Mouse (Mus musculus) lung, postnatal 25 days (tissue): Measurements from ENCODE around the gene Prickle2.

ENCODE experiments used
- DNase-seq: peaks from one replicate; pipeline ENCODE4 v3.0.0; 2022; ENCODE audit warnings: low spot score

Gene Prickle2

GRCm38 (mm10) chr6:92589381-92590065 lies 116.4 kb downstream of the Prickle2 start:
- DNase-seq = no peak

GRCm38 (mm10) chr6:92584026-92584425 lies 121.9 kb downstream of the Prickle2 start:
- no peak for DNase-seq

- DNase-seq = no peak
Observed at GRCm38 (mm10) chr6:92575227-92575626, 130.7 kb downstream of the Prickle2 start.

- no peak for DNase-seq
Observed at GRCm38 (mm10) chr6:92572139-92572538, 133.8 kb downstream of the Prickle2 start.

GRCm38 (mm10) chr6:92570090-92570489 lies 135.9 kb downstream of the Prickle2 start:
- no peak for DNase-seq

GRCm38 (mm10) chr6:92569283-92569682 lies 136.7 kb downstream of the Prickle2 start:
- DNase-seq = no peak

GRCm38 (mm10) chr6:92559261-92559660 lies 146.7 kb downstream of the Prickle2 start:
- no peak for DNase-seq

- DNase-seq = peak; percentile 55
Observed at GRCm38 (mm10) chr6:92555675-92556074, 150.3 kb downstream of the Prickle2 start.

- DNase-seq = no peak
Observed at GRCm38 (mm10) chr6:92553086-92553485, 152.9 kb downstream of the Prickle2 start.

GRCm38 (mm10) chr6:92549246-92549645 lies 156.7 kb downstream of the Prickle2 start:
- DNase-seq = no peak

- DNase-seq = no peak
Observed at GRCm38 (mm10) chr6:92545204-92545603, 160.8 kb downstream of the Prickle2 start.

GRCm38 (mm10) chr6:92543825-92544224 lies 162.1 kb downstream of the Prickle2 start:
- DNase-seq = no peak

GRCm38 (mm10) chr6:92542402-92543101 lies 163.4 kb downstream of the Prickle2 start:
- no peak for DNase-seq

- peak; percentile 50 for DNase-seq
Observed at GRCm38 (mm10) chr6:92534226-92535031, 171.5 kb downstream of the Prickle2 start.

- DNase-seq = no peak
Observed at GRCm38 (mm10) chr6:92533306-92534063, 172.5 kb downstream of the Prickle2 start.

GRCm38 (mm10) chr6:92532896-92533295 lies 173.1 kb downstream of the Prickle2 start:
- DNase-seq = no peak

- DNase-seq = no peak
Observed at GRCm38 (mm10) chr6:92532331-92532730, 173.6 kb downstream of the Prickle2 start.

- DNase-seq = no peak
Observed at GRCm38 (mm10) chr6:92526212-92526611, 179.7 kb downstream of the Prickle2 start.

GRCm38 (mm10) chr6:92525646-92526045 lies 180.3 kb downstream of the Prickle2 start:
- no peak for DNase-seq

- peak; percentile 42 for DNase-seq
Observed at GRCm38 (mm10) chr6:92521526-92522075, 184.4 kb downstream of the Prickle2 start.

- no peak for DNase-seq
Observed at GRCm38 (mm10) chr6:92520088-92520875, 185.7 kb downstream of the Prickle2 start.
